Mouse (Mus musculus) kidney, postnatal 36 days (tissue): ENCODE data around the gene Atg7.

Experiments used
- DNase-seq, 2 experiments: peaks; one replicate each; pipeline ENCODE4 v3.0.0; 2021 to 2022; ENCODE audit warnings: mixed read lengths in 2 of 2

Gene Atg7

GRCm38 (mm10) chr6:114736355-114736754, 93.5 kb downstream of the Atg7 start:
- DNase-seq: no peak

GRCm38 (mm10) chr6:114737181-114737580, 94.3 kb downstream of the Atg7 start:
- DNase-seq: no peak

GRCm38 (mm10) chr6:114737931-114738759, 95.2 kb downstream of the Atg7 start:
- no peak for DNase-seq

- no peak for DNase-seq
Observed at GRCm38 (mm10) chr6:114738760-114739112, 95.8 kb downstream of the Atg7 start.

GRCm38 (mm10) chr6:114742209-114743003, 99.5 kb downstream of the Atg7 start:
- no peak for DNase-seq

GRCm38 (mm10) chr6:114743126-114743525, 100.2 kb downstream of the Atg7 start:
- no peak for DNase-seq

- no peak for DNase-seq
Observed at GRCm38 (mm10) chr6:114743845-114744244, 100.9 kb downstream of the Atg7 start.

GRCm38 (mm10) chr6:114746439-114746974, 103.6 kb downstream of the Atg7 start:
- DNase-seq: no peak

- no peak for DNase-seq
Observed at GRCm38 (mm10) chr6:114748419-114748818, 105.5 kb downstream of the Atg7 start.

GRCm38 (mm10) chr6:114748882-114749281, 106.0 kb downstream of the Atg7 start:
- no peak for DNase-seq

- DNase-seq: peak in 1 of 2 experiments; percentile 9
Observed at GRCm38 (mm10) chr6:114758795-114759194, 115.9 kb downstream of the Atg7 start.

GRCm38 (mm10) chr6:114766314-114766713, 123.4 kb downstream of the Atg7 start:
- DNase-seq: no peak

GRCm38 (mm10) chr6:114767710-114768109, 124.8 kb downstream of the Atg7 start:
- DNase-seq: no peak

- no peak for DNase-seq
Observed at GRCm38 (mm10) chr6:114770337-114770736, 127.4 kb downstream of the Atg7 start.

GRCm38 (mm10) chr6:114771502-114771901, 128.6 kb downstream of the Atg7 start:
- DNase-seq: no peak

- DNase-seq: no peak
Observed at GRCm38 (mm10) chr6:114775210-114775609, 132.3 kb downstream of the Atg7 start.

- DNase-seq: no peak
Observed at GRCm38 (mm10) chr6:114777872-114778271, 135.0 kb downstream of the Atg7 start.

GRCm38 (mm10) chr6:114778650-114779049, 135.8 kb downstream of the Atg7 start:
- DNase-seq: no peak

- DNase-seq: no peak
Observed at GRCm38 (mm10) chr6:114780583-114780982, 137.7 kb downstream of the Atg7 start.

- DNase-seq: peak; percentile 13 to 34
Observed at GRCm38 (mm10) chr6:114781415-114782240, 138.7 kb downstream of the Atg7 start.

GRCm38 (mm10) chr6:114782486-114782885, 139.6 kb downstream of the Atg7 start:
- DNase-seq: no peak

- DNase-seq: no peak
Observed at GRCm38 (mm10) chr6:114786461-114786860, 143.6 kb downstream of the Atg7 start.

GRCm38 (mm10) chr6:114787606-114788005, 144.7 kb downstream of the Atg7 start:
- no peak for DNase-seq
